Mouse (Mus musculus) stomach, embryonic 15.5 days (tissue): ENCODE measurements at regions not wholly inside any gene's neighbourhood (a gene's known extent, or its start where the extent isn't known, plus 50 kb on each side); places are given as distances from the start of the nearest gene placed in this dataset.

ENCODE experiments used
- ATAC-seq: fragments of 200-750 bp; cut with Nextera tagmentation; 2 replicates; pipeline ENCODE4 v1.8.0; 2017; ENCODE audit warnings: low read depth, moderate number of reproducible peaks, moderate TSS enrichment; ENCODE audit not compliant: insufficient read depth, low FRiP score
- H3K27ac ChIP-seq: fragments of 300-500 bp; sonication (generic); 2 replicates; pipeline ENCODE4 v1.5.1; 2015; ENCODE audit warnings: mild to moderate bottlenecking, inconsistent platforms
- H3K27me3 ChIP-seq: fragments of 300-500 bp; sonication (generic); replicated peaks from 2 replicates; pipeline ENCODE4 v1.6.1; 2015; ENCODE audit warnings: inconsistent platforms
- H3K36me3 ChIP-seq: fragments of 300-500 bp; sonication (generic); 2 replicates; pipeline ENCODE4 v1.6.1; 2015; ENCODE audit warnings: inconsistent platforms
- H3K4me1 ChIP-seq: fragments of 300-500 bp; sonication (generic); 2 replicates; pipeline ENCODE4 v1.6.1; 2015; ENCODE audit warnings: inconsistent platforms
- H3K4me2 ChIP-seq: fragments of 300-500 bp; sonication (generic); 2 replicates; pipeline ENCODE4 v1.6.1; 2015; ENCODE audit warnings: mild to moderate bottlenecking, inconsistent platforms
- H3K4me3 ChIP-seq: fragments of 300-500 bp; sonication (generic); replicated peaks from 2 replicates; pipeline ENCODE4 v1.5.1; 2015; ENCODE audit warnings: inconsistent platforms
- H3K9ac ChIP-seq: fragments of 300-500 bp; sonication (generic); 2 replicates; pipeline ENCODE4 v1.6.1; 2015; ENCODE audit warnings: inconsistent platforms
- H3K9me3 ChIP-seq: fragments of 300-500 bp; sonication (generic); 2 replicates; pipeline ENCODE4 v1.6.1; 2016; ENCODE audit warnings: inconsistent platforms
- WGBS: fragments of 180-500 bp; shearing (Covaris S2); methylation state at CpG from one replicate; pipeline ENCODE4 v1.1.7; 2015; 5-methylcytosine and 5-hydroxymethylcytosine counted together

GRCm38 (mm10) chr11:22620912-22621705 lies 109.2 kb downstream of the Tmem17 start:
- Histone ChIP-seq H3K4me2 (no peak overlapping the region), H3K36me3 (no peaks in the 10 kb centered on the region), H3K9me3 (no peaks in the 10 kb centered on the region), H3K9ac (no peak overlapping the region), H3K27ac (peak overlapping the region; percentile 61), H3K27me3 (no peaks in the 10 kb centered on the region), H3K4me3 (no peak overlapping the region), H3K4me1 (peaks cover 10% of the 10 kb centered on the region; the same call in 1 of the 2 replicates)
- WGBS = 68% methylated on average over 8 of the region's 8 CpGs
- no peak for ATAC-seq

DNA sequence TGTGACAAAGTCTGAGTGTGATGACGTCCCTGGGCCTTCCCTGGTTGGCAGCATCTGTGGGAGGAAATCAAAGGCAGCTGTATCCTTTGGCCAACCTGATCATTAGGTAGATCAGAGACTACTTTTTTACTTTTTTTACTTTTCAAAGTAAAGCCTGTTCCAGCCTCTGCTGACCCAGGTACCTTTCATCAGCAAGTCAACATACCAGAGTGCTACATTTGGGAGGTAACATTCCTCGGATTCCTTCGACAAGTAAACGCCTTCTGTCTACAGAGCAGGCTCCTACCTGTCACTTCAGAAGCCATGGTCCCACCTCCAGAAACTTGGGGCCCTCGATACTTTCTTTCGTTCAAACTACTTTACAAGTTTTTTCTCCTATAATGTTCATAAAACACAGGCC lies 110.0 kb downstream of the Tmem17 start:
- Histone ChIP-seq H3K4me3 (no peak overlapping the region), H3K27me3 (no peaks in the 10 kb centered on the region), H3K36me3 (no peaks in the 10 kb centered on the region), H3K9me3 (no peaks in the 10 kb centered on the region), H3K9ac (no peak overlapping the region), H3K27ac (peak overlapping the region; percentile 61), H3K4me2 (no peak overlapping the region), H3K4me1 (peaks cover 10% of the 10 kb centered on the region; the same call in 1 of the 2 replicates)
- 44% methylated on average over 6 of the region's 6 CpGs for WGBS
- peak; percentile 57 for ATAC-seq

DNA sequence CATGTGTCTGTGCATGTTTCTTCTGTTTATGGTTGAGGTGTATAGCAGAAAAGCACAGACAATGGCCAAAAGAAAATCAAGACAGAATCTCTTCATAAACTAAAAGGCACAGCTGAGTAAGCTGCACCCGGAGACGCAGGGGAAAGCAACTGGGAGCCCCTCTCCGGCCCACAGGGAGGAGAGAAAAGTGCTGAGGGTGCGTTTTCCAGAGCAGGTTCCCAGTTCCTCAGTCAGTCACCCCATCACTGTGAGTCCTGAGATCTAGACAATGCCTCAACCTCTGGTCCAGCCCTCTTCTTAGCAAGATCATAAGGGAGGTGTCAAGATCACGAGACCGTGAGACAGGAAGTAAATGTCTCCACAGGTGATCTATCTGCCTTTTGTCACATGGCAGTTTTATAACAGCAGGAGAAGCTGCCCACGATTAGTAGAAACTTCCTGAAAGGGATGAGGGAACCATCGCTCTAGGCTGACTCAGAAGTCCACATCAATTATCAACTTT lies 110.7 kb downstream of the Tmem17 start:
- peak overlapping the region; percentile 23; the same call in 1 of the 2 replicates for H3K27ac ChIP-seq
- no peaks in the 10 kb centered on the region for H3K36me3 ChIP-seq
- no peak overlapping the region for H3K4me2 ChIP-seq
- WGBS = 35% methylated on average over 8 of the region's 8 CpGs
- H3K9me3 ChIP-seq = no peaks in the 10 kb centered on the region
- H3K9ac ChIP-seq = no peak overlapping the region
- peaks cover 5% of the 10 kb centered on the region; the same call in 1 of the 2 replicates for H3K4me1 ChIP-seq
- no peak overlapping the region for H3K4me3 ChIP-seq
- H3K27me3 ChIP-seq = no peaks in the 10 kb centered on the region
- ATAC-seq = no peak

- H3K27me3 ChIP-seq = no peaks in the 10 kb centered on the region
- H3K9ac ChIP-seq = no peak overlapping the region
- H3K4me3 ChIP-seq = no peak overlapping the region
- no peaks in the 10 kb centered on the region for H3K9me3 ChIP-seq
- no peak overlapping the region for H3K4me2 ChIP-seq
- H3K4me1 ChIP-seq = peaks cover 23% of the 10 kb centered on the region
- no peak for ATAC-seq
- H3K36me3 ChIP-seq = no peaks in the 10 kb centered on the region
- WGBS = 83% methylated on average over 1 of the region's 1 CpGs
- no peak overlapping the region for H3K27ac ChIP-seq
These were observed 114.5 kb downstream of the Tmem17 start for GRCm38 (mm10) chr11:22626407-22626806.

GRCm38 (mm10) chr11:22628497-22628896 lies 116.6 kb downstream of the Tmem17 start:
- Histone ChIP-seq H3K9me3 (no peaks in the 10 kb centered on the region), H3K4me3 (no peak overlapping the region), H3K4me1 (peaks cover 27% of the 10 kb centered on the region), H3K4me2 (no peak overlapping the region), H3K27me3 (no peaks in the 10 kb centered on the region), H3K27ac (peak overlapping the region; percentile 89), H3K36me3 (no peaks in the 10 kb centered on the region), H3K9ac (no peak overlapping the region)
- ATAC-seq = no peak
- WGBS = 60% methylated on average over 5 of the region's 5 CpGs

DNA sequence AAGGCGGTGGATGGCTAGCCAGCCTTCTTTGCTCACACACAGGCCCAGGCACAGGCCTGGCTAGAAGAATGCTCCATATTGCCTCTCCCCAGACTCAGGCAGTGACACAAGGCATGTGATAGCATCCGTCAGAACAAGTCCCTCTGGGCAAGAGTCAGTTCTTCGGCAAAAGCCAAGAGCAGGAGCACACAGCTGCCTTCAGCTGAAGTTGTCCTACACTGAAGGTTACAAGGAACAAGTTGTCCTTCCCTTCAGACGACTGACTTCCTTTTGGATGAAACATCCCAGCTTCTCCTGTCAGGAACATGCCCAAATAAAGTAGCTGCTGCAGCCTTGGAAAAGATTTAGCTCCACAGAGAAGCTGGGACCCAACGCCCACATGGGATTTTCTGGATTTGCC lies 117.1 kb downstream of the Tmem17 start:
- Histone ChIP-seq H3K27me3 (no peaks in the 10 kb centered on the region), H3K9ac (no peak overlapping the region), H3K4me1 (peaks cover 27% of the 10 kb centered on the region), H3K9me3 (no peaks in the 10 kb centered on the region), H3K4me2 (no peak overlapping the region), H3K36me3 (no peaks in the 10 kb centered on the region), H3K4me3 (no peak overlapping the region), H3K27ac (peak overlapping the region; percentile 89)
- 39% methylated on average over 5 of the region's 5 CpGs for WGBS
- no peak for ATAC-seq

GRCm38 (mm10) chr11:22629581-22629980 lies 117.7 kb downstream of the Tmem17 start:
- H3K36me3 ChIP-seq = no peaks in the 10 kb centered on the region
- 6% methylated on average over 13 of the region's 13 CpGs for WGBS
- ATAC-seq = peak; percentile 33; the same call in 1 of the 2 replicates

GRCm38 (mm10) chr11:22629991-22630390 lies 118.1 kb downstream of the Tmem17 start:
- no peak; the same call in 1 of the 2 replicates for ATAC-seq
- Histone ChIP-seq H3K9ac (no peak overlapping the region; the same call in 1 of the 2 replicates), H3K36me3 (no peaks in the 10 kb centered on the region)

More at GRCm38 (mm10) chr11:22629581-22629980, 117.7 kb downstream of the Tmem17 start:
- Histone ChIP-seq H3K4me1 (peaks cover 27% of the 10 kb centered on the region), H3K4me2 (peak overlapping the region; percentile 57), H3K9me3 (no peaks in the 10 kb centered on the region), H3K9ac (no peak overlapping the region; the same call in 1 of the 2 replicates), H3K27me3 (no peaks in the 10 kb centered on the region), H3K4me3 (peak overlapping the region; percentile 22; the same call in 1 of the 2 replicates), H3K27ac (peak overlapping the region; percentile 89)

GRCm38 (mm10) chr11:22630982-22631381 lies 119.1 kb downstream of the Tmem17 start:
- no peak for ATAC-seq
- no peaks in the 10 kb centered on the region for H3K36me3 ChIP-seq
- no peaks in the 10 kb centered on the region for H3K27me3 ChIP-seq
- H3K4me1 ChIP-seq = peaks cover 27% of the 10 kb centered on the region
- no peaks in the 10 kb centered on the region for H3K9me3 ChIP-seq
- no peak overlapping the region for H3K9ac ChIP-seq
- H3K4me3 ChIP-seq = no peak overlapping the region
- H3K4me2 ChIP-seq = no peak overlapping the region
- H3K27ac ChIP-seq = no peak overlapping the region; the same call in 1 of the 2 replicates
- WGBS = 77% methylated on average over 5 of the region's 5 CpGs

More at GRCm38 (mm10) chr11:22629991-22630390, 118.1 kb downstream of the Tmem17 start:
- peak overlapping the region; percentile 57 for H3K4me2 ChIP-seq
- H3K27ac ChIP-seq = peak overlapping the region; percentile 89
- WGBS = 27% methylated on average over 4 of the region's 4 CpGs
- peaks cover 27% of the 10 kb centered on the region for H3K4me1 ChIP-seq
- no peaks in the 10 kb centered on the region for H3K9me3 ChIP-seq
- H3K27me3 ChIP-seq = no peaks in the 10 kb centered on the region
- peak overlapping the region; percentile 22; the same call in 1 of the 2 replicates for H3K4me3 ChIP-seq

DNA sequence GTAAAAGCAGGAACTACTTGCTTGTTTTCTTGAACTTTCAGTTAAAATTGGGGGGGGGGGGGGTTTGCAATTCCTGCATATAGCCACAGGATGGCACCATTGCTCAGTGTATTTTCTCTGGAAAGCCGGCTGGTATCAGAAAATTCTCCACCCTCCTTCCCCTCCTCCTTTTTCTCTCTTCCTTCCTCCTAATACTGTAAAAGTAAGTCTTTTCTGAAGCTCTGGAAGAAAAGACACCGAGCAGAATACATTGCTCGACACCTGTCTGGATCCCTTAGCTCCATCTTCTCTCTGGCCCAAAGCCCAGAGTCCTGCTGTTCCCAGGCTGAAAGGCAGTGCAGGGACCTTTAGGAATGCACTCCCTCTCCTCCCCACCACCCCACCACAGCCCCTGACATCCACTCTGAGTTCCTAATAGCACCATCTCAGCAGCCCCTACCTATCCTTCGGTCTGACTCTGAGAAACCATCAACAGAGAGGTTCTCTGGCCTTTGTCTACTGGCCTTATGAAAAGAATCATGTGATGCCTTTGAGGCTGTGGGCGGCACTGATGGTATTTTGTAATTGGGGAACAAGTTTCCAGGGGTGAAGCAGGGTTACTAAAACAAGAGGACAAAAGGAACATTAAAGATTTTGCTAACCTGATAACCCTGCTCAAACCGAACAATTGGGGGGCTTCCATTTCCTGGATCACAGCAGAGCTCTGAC lies 119.9 kb downstream of the Tmem17 start:
- Histone ChIP-seq H3K4me2 (peak overlapping the region; percentile 30), H3K4me1 (peaks cover 33% of the 10 kb centered on the region), H3K27ac (peak overlapping the region; percentile 14; the same call in 1 of the 2 replicates), H3K4me3 (no peak overlapping the region), H3K36me3 (no peaks in the 10 kb centered on the region), H3K9me3 (no peaks in the 10 kb centered on the region), H3K27me3 (no peaks in the 10 kb centered on the region), H3K9ac (no peak overlapping the region)
- 21% methylated on average over 6 of the region's 6 CpGs for WGBS
- ATAC-seq = 0 out of 2 replicates have a peak, but pooled peaks have one; percentile 21

DNA sequence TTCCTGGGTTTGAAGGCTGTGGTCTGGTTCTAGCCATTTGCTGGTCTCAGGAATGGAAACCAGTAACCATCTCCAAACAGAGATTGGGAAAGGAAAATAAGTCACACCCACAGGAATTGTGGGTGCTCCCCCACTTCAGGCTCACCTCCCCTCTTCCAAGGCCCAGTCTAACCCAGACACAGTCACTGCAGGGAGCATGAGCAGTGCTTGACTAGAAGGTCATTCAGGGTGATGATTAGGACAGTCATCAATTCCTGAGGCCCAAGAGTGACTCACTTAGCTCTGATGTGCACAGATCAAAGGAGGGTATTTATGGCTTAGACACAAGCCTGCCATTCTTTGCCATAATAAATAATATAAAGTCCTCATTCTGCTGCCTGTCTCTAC lies 120.4 kb downstream of the Tmem17 start:
- Histone ChIP-seq H3K9me3 (no peaks in the 10 kb centered on the region), H3K4me3 (no peak overlapping the region), H3K9ac (no peak overlapping the region), H3K36me3 (no peaks in the 10 kb centered on the region), H3K27ac (no peak overlapping the region), H3K27me3 (no peaks in the 10 kb centered on the region), H3K4me1 (peaks cover 38% of the 10 kb centered on the region), H3K4me2 (no peak overlapping the region)
- no peak for ATAC-seq

GRCm38 (mm10) chr11:22632988-22633387 lies 121.1 kb downstream of the Tmem17 start:
- no peak overlapping the region for H3K9ac ChIP-seq
- ATAC-seq = no peak
- H3K9me3 ChIP-seq = no peaks in the 10 kb centered on the region
- H3K4me1 ChIP-seq = peaks cover 37% of the 10 kb centered on the region
- WGBS = 73% methylated on average over 5 of the region's 5 CpGs
- no peaks in the 10 kb centered on the region for H3K27me3 ChIP-seq
- no peak overlapping the region for H3K27ac ChIP-seq
- no peak overlapping the region for H3K4me2 ChIP-seq
- no peaks in the 10 kb centered on the region for H3K36me3 ChIP-seq
- no peak overlapping the region for H3K4me3 ChIP-seq
